Mouse (Mus musculus) thymus, adult 2 months (tissue): ENCODE measurements at regions not wholly inside any gene's neighbourhood (a gene's known extent, or its start where the extent isn't known, plus 50 kb on each side); places are given as distances from the start of the nearest gene placed in this dataset.

ENCODE experiments used
- DNase-seq: peaks from one replicate; pipeline ENCODE4 v3.0.0; 2021
- H3K27ac ChIP-seq: fragments of 200-500 bp; 2 replicates; pipeline ENCODE4 v1.5.1; 2012; ENCODE audit warnings: low read length, control low read depth; ENCODE audit not compliant: control insufficient read depth, insufficient read depth
- H3K27me3 ChIP-seq: fragments of 200-500 bp; 2 replicates; pipeline ENCODE4 v1.6.1; 2012; ENCODE audit warnings: mild to moderate bottlenecking, low read length, moderate library complexity, mixed read lengths; ENCODE audit not compliant: control insufficient read depth, insufficient read depth
- H3K36me3 ChIP-seq: fragments of 200-500 bp; 2 replicates; pipeline ENCODE4 v1.6.1; 2012; ENCODE audit warnings: mild to moderate bottlenecking, low read length, moderate library complexity; ENCODE audit not compliant: control insufficient read depth, insufficient read depth
- H3K4me1 ChIP-seq: fragments of 200-500 bp; replicated peaks from 2 replicates; pipeline ENCODE4 v1.6.1; 2012; ENCODE audit warnings: low read length; ENCODE audit not compliant: control insufficient read depth, insufficient read depth
- H3K4me3 ChIP-seq: fragments of 200-500 bp; 2 replicates; pipeline ENCODE4 v1.5.1; 2012; ENCODE audit warnings: mild to moderate bottlenecking, low read length, control low read depth, moderate library complexity; ENCODE audit not compliant: control insufficient read depth, insufficient read depth
- CTCF ChIP-seq: fragments of 200-500 bp; IDR thresholded peaks from 2 replicates; pipeline ENCODE4 v1.5.1; 2012; ENCODE audit warnings: mild to moderate bottlenecking, control low read depth, low read length, moderate library complexity, borderline replicate concordance; ENCODE audit not compliant: control insufficient read depth, poor library complexity, insufficient read depth; ENCODE audit errors: extremely low read depth
- POLR2A ChIP-seq: fragments of 200-500 bp; IDR thresholded peaks from 2 replicates; pipeline ENCODE4 v1.6.1; 2012; ENCODE audit warnings: mild to moderate bottlenecking, low read length, control low read depth, moderate library complexity; ENCODE audit not compliant: control insufficient read depth, poor library complexity, insufficient read depth; ENCODE audit errors: extremely low read depth
- WGBS: fragments of 180-500 bp; shearing (Covaris S2); methylation state at CpG from one replicate; pipeline ENCODE4 v1.1.7; 2018; 5-methylcytosine and 5-hydroxymethylcytosine counted together

DNA sequence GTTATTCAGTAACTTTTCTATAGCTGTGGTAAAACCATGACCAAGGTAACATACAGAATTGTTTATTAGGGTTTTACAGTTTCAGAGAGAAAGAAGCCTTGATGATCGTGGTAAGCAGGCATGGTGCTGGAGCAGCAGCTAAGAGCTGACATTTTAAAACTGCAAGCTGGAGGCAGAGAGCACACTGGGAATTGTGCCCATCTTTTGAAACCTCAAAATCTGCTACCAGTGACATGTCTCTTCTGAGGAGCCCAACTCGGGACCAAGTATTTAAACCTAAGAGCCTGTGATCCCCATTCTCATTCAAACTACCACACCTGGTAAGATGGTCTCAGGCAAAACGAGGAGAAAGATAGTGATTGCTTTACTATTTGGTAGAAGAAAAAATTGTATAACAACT is 125.6 kb upstream of the Arpp21 start:
- no peak overlapping the region for H3K4me3 ChIP-seq
- no peaks in the 10 kb centered on the region for H3K36me3 ChIP-seq
- no peaks in the 10 kb centered on the region for H3K27me3 ChIP-seq
- no peak for TF ChIP-seq CTCF
- no peak for TF ChIP-seq POLR2A
- 96% methylated on average over 3 of the region's 3 CpGs for WGBS
- no peak overlapping the region for H3K27ac ChIP-seq
- DNase-seq: no peak
- no peaks in the 10 kb centered on the region for H3K4me1 ChIP-seq

DNA sequence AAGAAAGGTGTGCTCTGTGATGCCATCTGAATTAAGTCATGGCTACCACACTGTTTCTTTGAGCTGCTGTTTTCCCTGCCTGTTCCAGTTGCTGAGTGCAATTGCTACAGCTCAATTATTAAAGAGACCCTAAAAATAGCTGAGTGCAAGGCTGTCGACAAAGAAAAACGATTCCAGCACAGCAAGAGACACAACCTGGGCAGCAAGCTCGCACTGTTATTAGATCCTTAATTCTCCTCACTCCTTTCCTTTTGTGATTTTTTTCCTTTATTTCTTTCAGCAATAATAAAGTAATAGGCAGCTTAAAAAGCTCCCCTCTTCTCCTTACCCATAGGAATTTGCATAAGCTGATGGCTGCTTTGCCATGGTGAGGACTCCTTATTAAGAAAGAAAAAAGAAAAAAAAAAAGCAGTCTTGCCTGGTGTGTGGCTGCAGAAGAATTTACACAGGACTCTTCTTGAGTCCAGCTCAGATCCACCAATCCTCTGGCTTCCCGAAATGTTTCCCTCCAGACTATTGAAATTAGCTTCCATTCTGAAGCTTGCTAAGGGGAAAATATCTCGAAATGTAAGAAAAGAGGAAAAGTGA is 123.1 kb upstream of the Arpp21 start:
- 88% methylated on average over 5 of the region's 5 CpGs for WGBS
- no peak for DNase-seq
- no peak for TF ChIP-seq CTCF
- Histone ChIP-seq H3K4me3 (no peak overlapping the region), H3K4me1 (no peaks in the 10 kb centered on the region), H3K27me3 (no peaks in the 10 kb centered on the region), H3K36me3 (no peaks in the 10 kb centered on the region), H3K27ac (no peak overlapping the region)

DNA sequence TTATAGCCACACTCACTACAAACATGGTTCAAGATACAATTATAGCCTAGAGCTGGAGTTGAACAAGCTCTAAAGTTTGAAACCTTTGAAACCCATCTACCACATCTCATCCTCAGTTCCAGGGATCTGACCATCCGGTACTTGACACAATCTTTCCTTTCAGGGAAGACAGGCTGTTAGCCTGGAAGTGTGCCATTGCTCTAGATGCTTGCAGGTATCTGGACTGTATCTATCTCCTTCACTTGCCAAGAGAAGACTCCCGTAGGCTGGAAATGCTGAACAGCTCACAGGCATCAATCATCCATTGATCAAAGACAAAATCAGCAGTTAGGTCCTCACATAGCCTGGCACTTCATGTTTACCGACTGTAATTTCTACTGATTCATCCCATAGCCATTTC is 117.5 kb upstream of the Arpp21 start:
- H3K27me3 ChIP-seq: no peaks in the 10 kb centered on the region
- no peaks in the 10 kb centered on the region for H3K4me1 ChIP-seq
- no peak for TF ChIP-seq POLR2A
- TF ChIP-seq CTCF: no peak
- no peak overlapping the region for H3K27ac ChIP-seq
- H3K4me3 ChIP-seq: no peak overlapping the region
- no peak for DNase-seq
- WGBS: 92% methylated on average over 3 of the region's 3 CpGs
- no peaks in the 10 kb centered on the region for H3K36me3 ChIP-seq

DNA sequence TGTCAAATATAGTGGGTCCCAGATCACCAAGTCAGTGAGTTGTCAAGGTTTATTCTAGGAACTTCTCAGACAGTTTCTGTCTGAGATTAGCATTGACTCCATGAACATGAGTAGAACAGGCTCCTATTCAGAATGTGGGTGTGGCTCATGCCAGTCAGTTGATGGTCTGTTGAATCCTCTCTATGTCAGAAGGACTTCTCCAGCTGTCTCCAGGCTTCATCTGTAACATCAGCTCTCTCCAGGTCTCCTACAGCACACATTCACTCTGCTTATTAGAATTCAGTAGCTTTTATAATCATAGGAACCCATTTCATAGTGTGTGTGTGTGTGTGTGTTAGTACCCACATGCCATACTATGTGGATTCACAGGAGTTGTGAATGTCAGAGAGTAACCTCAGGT is 113.2 kb upstream of the Arpp21 start:
- no peaks in the 10 kb centered on the region for H3K27me3 ChIP-seq
- TF ChIP-seq POLR2A (no peak), CTCF (no peak)
- H3K4me3 ChIP-seq: no peak overlapping the region
- DNase-seq: no peak
- H3K27ac ChIP-seq: no peak overlapping the region
- no peaks in the 10 kb centered on the region for H3K4me1 ChIP-seq
- no peaks in the 10 kb centered on the region for H3K36me3 ChIP-seq

DNA sequence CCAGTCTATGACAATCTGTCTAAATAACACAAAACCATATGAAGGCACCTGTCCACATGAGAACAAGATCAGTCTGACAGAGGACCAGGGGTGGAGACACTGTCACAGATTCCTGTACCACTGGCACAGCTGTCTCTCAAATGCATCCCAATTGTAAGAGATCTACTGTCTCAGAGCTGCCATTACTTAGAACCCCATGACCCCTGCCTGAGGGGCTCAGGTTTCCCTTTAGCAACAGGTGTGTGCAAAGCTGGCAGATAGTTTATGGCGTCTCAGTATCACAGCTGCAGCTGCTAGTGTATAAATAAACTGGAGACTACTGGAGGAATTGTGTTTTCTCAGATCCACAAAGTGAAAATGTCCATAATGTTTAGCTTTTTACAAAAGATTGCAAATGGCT is 109.1 kb upstream of the Arpp21 start:
- Histone ChIP-seq H3K27ac (no peak overlapping the region), H3K27me3 (no peaks in the 10 kb centered on the region), H3K4me1 (no peaks in the 10 kb centered on the region), H3K4me3 (no peak overlapping the region), H3K36me3 (no peaks in the 10 kb centered on the region)
- 63% methylated on average over 1 of the region's 1 CpGs for WGBS
- DNase-seq: no peak
- TF ChIP-seq POLR2A (no peak), CTCF (no peak)

DNA sequence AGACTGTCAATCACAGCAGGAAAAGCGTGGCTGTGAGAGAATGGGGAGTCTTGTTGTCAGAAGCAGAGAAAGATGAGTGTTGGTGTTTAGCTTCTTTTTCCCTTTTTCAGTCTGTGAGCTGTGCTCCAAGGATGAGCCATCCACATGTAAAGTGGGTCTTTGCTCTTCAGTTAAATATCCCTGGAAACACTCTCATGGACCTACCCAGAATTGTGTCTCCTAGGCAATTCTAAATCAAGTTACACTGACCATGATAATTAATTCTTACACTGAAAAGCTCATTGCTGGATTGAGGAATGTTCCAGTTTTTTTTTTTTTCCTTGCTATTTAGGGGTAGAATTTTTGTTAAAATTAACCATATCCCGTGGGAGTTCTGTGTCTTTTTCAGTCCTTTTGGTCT is 104.6 kb upstream of the Arpp21 start:
- H3K27ac ChIP-seq: no peak overlapping the region
- no peaks in the 10 kb centered on the region for H3K4me1 ChIP-seq
- 87% methylated on average over 2 of the region's 2 CpGs for WGBS

DNA sequence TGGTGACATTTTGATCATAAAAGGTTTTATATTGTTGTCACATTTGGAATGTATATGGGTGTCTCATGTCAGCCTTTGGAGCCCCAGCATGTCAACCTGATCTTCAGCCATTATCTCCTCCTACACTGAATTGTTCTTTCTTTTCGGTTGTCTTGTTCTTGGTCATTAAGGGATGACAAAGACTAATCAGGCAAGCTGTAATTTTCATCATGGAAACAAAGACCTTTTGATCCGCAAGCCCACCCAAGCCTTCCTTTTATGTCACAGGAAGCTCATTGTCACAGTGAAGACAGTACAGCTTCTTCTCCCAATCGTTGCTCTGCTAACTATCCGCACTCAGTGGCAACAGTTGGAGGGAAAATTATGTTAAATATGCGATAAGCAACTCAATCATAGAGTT is 84.3 kb upstream of the Arpp21 start:
- H3K4me1 ChIP-seq: no peaks in the 10 kb centered on the region
- no peaks in the 10 kb centered on the region for H3K36me3 ChIP-seq
- H3K4me3 ChIP-seq: no peak overlapping the region
- no peak overlapping the region for H3K27ac ChIP-seq
- DNase-seq: no peak
- no peaks in the 10 kb centered on the region for H3K27me3 ChIP-seq
- 92% methylated on average over 5 of the region's 5 CpGs for whole genome bisulfite sequencing
- TF ChIP-seq POLR2A (no peak), CTCF (no peak)

More for the DNA sequence above, 104.6 kb upstream of the Arpp21 start:
- Histone ChIP-seq H3K36me3 (no peaks in the 10 kb centered on the region), H3K4me3 (no peak overlapping the region), H3K27me3 (no peaks in the 10 kb centered on the region)
- TF ChIP-seq POLR2A: no peak
- no peak for TF ChIP-seq CTCF
- DNase-seq: no peak
